Mouse (Mus musculus): ENCODE measurements around the gene Olfr1361.
A peak's percentile ranks its signal among the peaks of the same experiment; 100 is the strongest.

The Olfr1361 gene

GRCm38 (mm10) chr13:21663286-21663685 is at the start of gene Olfr1361:
Gene Olfr1361 (minus strand): TSS chr13:21663386.
- DNase-seq (ENCODE audit: low spot score in 2 of 2) = no peak

GRCm38 (mm10) chr13:21711698-21712097 is 48.5 kb upstream of the Olfr1361 start:
- no peak for DNase-seq (ENCODE audit: low spot score in 2 of 2)

- peak; percentile 86 to 90 for DNase-seq (ENCODE audit: low spot score in 2 of 2)
These were observed 47.8 kb upstream of the Olfr1361 start for GRCm38 (mm10) chr13:21710821-21711525.

GRCm38 (mm10) chr13:21710031-21710711 is 47.0 kb upstream of the Olfr1361 start:
- DNase-seq (ENCODE audit: low spot score in 2 of 2) = peak; percentile 86 to 89

- no peak for DNase-seq (ENCODE audit: low spot score in 2 of 2)
These were observed 43.5 kb upstream of the Olfr1361 start for GRCm38 (mm10) chr13:21706669-21707068.

GRCm38 (mm10) chr13:21697811-21698210 is 34.6 kb upstream of the Olfr1361 start, which contains the start of gene Olfr1359:
Gene Olfr1359 (plus strand): TSS chr13:21698111.
- no peak for DNase-seq (ENCODE audit: low spot score in 2 of 2)

GRCm38 (mm10) chr13:21677305-21677704 is 14.1 kb upstream of the Olfr1361 start, which contains the start of gene Olfr1360:
Gene Olfr1360 (minus strand): TSS chr13:21677405.
- DNase-seq (ENCODE audit: low spot score in 2 of 2) = no peak

- no peak for DNase-seq (ENCODE audit: low spot score in 2 of 2)
These were observed 20.8 kb downstream of the Olfr1361 start, which contains the start of gene Olfr11 for GRCm38 (mm10) chr13:21642418-21642817. Gene Olfr11 (minus strand): TSS chr13:21642518.

- no peak for DNase-seq (ENCODE audit: low spot score in 2 of 2)
These were observed 49.3 kb downstream of the Olfr1361 start, which contains the start of gene Olfr1362 for GRCm38 (mm10) chr13:21613922-21614321. Gene Olfr1362 (minus strand): TSS chr13:21614022.

Measured in natural killer cell, adult 2 months (primary cell).